Mouse (Mus musculus): ENCODE measurements at regions not wholly inside any gene's neighbourhood (a gene's known extent, or its start where the extent isn't known, plus 50 kb on each side); places are given as distances from the start of the nearest gene placed in this dataset.
A peak's percentile ranks its signal among the peaks of the same experiment; 100 is the strongest.
"Not testable (repeated sequence)": the region's sequence is repeated elsewhere in the genome, so short reads cannot be mapped to it uniquely, and the experiment has no call there.

GRCm38 (mm10) chr16:79312702-79313101, 221.8 kb upstream of the Tmprss15 start:
- DNase-seq: no peak

GRCm38 (mm10) chr16:79308541-79308940, 217.6 kb upstream of the Tmprss15 start:
- DNase-seq: no peak

GRCm38 (mm10) chr16:79296621-79297020, 205.7 kb upstream of the Tmprss15 start:
- not testable (repeated sequence) for DNase-seq

GRCm38 (mm10) chr16:79279006-79279405, 188.1 kb upstream of the Tmprss15 start:
- DNase-seq: no peak

- DNase-seq: no peak
These were observed 165.6 kb upstream of the Tmprss15 start for GRCm38 (mm10) chr16:79256525-79256924.

- no peak for DNase-seq
These were observed 165.2 kb upstream of the Tmprss15 start for GRCm38 (mm10) chr16:79256084-79256483.

GRCm38 (mm10) chr16:79240857-79241491, 150.1 kb upstream of the Tmprss15 start:
- DNase-seq: no peak

- DNase-seq: no peak
These were observed 149.3 kb upstream of the Tmprss15 start for GRCm38 (mm10) chr16:79240191-79240590.

GRCm38 (mm10) chr16:79191196-79191595, 100.3 kb upstream of the Tmprss15 start:
- no peak for DNase-seq

GRCm38 (mm10) chr16:79186471-79186870, 95.6 kb upstream of the Tmprss15 start:
- DNase-seq: no peak

- peak; percentile 11 to 22 for DNase-seq
These were observed 91.6 kb upstream of the Tmprss15 start for GRCm38 (mm10) chr16:79182474-79182873.

- DNase-seq: peak in 1 of 2 experiments; percentile 1
These were observed 86.6 kb upstream of the Tmprss15 start for GRCm38 (mm10) chr16:79177299-79177999.

- no peak for DNase-seq
These were observed 85.9 kb upstream of the Tmprss15 start for GRCm38 (mm10) chr16:79176832-79177243.

GRCm38 (mm10) chr16:79168193-79168592, 77.3 kb upstream of the Tmprss15 start:
- peak; percentile 62 for DNase-seq

GRCm38 (mm10) chr16:79142813-79143212, 51.9 kb upstream of the Tmprss15 start:
- no peak for DNase-seq

Data from layer of hippocampus, postnatal 36 days (tissue).